Mouse (Mus musculus): ENCODE results near the gene Ttc30a1. TPM values are rescaled to one million over a fixed set of nuclear protein-coding genes. Genes with fewer than 3 reads are reported as not detected.
A peak's percentile ranks its signal among the peaks of the same experiment; 100 is the strongest.
"Not testable (repeated sequence)": the region's sequence is repeated elsewhere in the genome, so short reads cannot be mapped to it uniquely, and the experiment has no call there.

Gene Ttc30a1
- polyA plus RNA-seq, 1 experiment from 2014 or later: 9.2 TPM

DNA sequence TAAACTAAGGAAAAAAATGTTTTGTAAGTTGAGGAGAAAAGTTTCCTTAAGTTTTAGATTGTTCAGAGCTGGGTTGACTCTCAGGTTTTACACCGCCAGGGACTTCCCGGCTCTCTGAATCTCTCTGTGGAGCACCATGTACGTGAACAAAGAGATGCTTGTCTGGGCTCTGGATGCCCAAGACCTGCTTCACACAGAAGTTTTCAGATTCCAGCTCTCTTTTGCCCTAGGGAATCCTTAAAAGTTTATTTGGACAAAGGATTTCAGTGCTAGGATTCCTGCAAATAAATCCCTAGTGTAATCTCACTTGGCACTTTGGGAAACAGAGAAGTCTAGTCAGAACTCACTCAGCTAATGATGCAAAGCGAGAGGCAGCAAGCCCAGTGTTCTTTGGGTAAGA lies 7.9 kb upstream of the Ttc30a1 start:
- H3K36me3 ChIP-seq (ENCODE audit: control insufficient read depth, insufficient read depth, low read length): no peaks in the 10 kb centered on the region
- H3K4me3 ChIP-seq (ENCODE audit: low read depth, low read length): no peak overlapping the region
- WGBS: 64% methylated on average over 4 of the region's 4 CpGs
- H3K27me3 ChIP-seq (ENCODE audit: control insufficient read depth, insufficient read depth, low read length): no peaks in the 10 kb centered on the region
- H3K9me3 ChIP-seq (ENCODE audit: control insufficient read depth, low read length): no peaks in the 10 kb centered on the region
- no peak for DNase-seq (ENCODE audit: low spot score)
- H3K27ac ChIP-seq (ENCODE audit: low read depth, low read length): peak overlapping the region; percentile 66; the same call in 1 of the 2 replicates
- no peak for ATAC-seq (ENCODE audit: low FRiP score)
- H3K4me2 ChIP-seq (replicated peaks; ENCODE audit: low read depth, low read length): no peak overlapping the region
- no peak overlapping the region for H3K9ac ChIP-seq (ENCODE audit: low read depth, low read length)
- peaks cover 8% of the 10 kb centered on the region; the same call in 1 of the 2 replicates for H3K4me1 ChIP-seq (replicated peaks; ENCODE audit: control insufficient read depth, insufficient read depth, low read length)

GRCm38 (mm10) chr2:75988779-75989363 lies 7.1 kb upstream of the Ttc30a1 start:
- 33% methylated on average over 7 of the region's 7 CpGs for WGBS
- Histone ChIP-seq H3K36me3 (ENCODE audit: control insufficient read depth, insufficient read depth, low read length) (no peaks in the 10 kb centered on the region), H3K4me2 (replicated peaks; ENCODE audit: low read depth, low read length) (no peak overlapping the region), H3K9me3 (ENCODE audit: control insufficient read depth, low read length) (no peaks in the 10 kb centered on the region), H3K4me3 (ENCODE audit: low read depth, low read length) (no peak overlapping the region), H3K27me3 (ENCODE audit: control insufficient read depth, insufficient read depth, low read length) (no peaks in the 10 kb centered on the region), H3K4me1 (replicated peaks; ENCODE audit: control insufficient read depth, insufficient read depth, low read length) (peaks cover 8% of the 10 kb centered on the region; the same call in 1 of the 2 replicates), H3K9ac (ENCODE audit: low read depth, low read length) (peak overlapping the region; percentile 42; the same call in 1 of the 2 replicates), H3K27ac (ENCODE audit: low read depth, low read length) (peak overlapping the region; percentile 66)
- DNase-seq (ENCODE audit: low spot score) (no peak), ATAC-seq (ENCODE audit: low FRiP score) (0 out of 2 replicates have a peak, but pooled peaks have one; percentile 28)

DNA sequence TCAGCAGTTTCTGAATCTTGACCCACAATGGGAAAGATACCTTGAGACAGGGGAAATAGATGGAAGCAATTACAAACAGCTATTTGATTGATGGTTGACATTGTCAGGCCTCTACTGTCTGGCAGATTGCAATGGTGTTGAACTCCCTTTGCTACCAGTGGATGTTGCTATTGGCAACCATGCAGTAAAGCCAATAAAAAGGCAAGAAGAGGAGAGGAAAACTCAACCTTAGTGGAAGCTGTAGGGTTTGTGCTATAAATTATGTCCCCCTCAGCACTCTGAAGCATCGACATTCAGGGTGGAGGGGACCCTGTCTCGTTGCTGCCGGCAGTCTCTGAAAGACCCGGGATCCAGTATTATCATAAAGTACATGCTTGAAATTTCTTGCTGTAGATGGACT lies 6.6 kb upstream of the Ttc30a1 start:
- peak overlapping the region; percentile 66 for H3K27ac ChIP-seq (ENCODE audit: low read depth, low read length)
- H3K27me3 ChIP-seq (ENCODE audit: control insufficient read depth, insufficient read depth, low read length): no peaks in the 10 kb centered on the region
- H3K4me3 ChIP-seq (ENCODE audit: low read depth, low read length): no peak overlapping the region
- peaks cover 8% of the 10 kb centered on the region; the same call in 1 of the 2 replicates for H3K4me1 ChIP-seq (replicated peaks; ENCODE audit: control insufficient read depth, insufficient read depth, low read length)
- H3K9me3 ChIP-seq (ENCODE audit: control insufficient read depth, low read length): no peaks in the 10 kb centered on the region
- H3K9ac ChIP-seq (ENCODE audit: low read depth, low read length): 0 out of 2 replicates have a peak overlapping the region, but pooled peaks have one; percentile 42
- DNase-seq (ENCODE audit: low spot score) (no peak), ATAC-seq (ENCODE audit: low FRiP score) (peak; percentile 28)
- H3K36me3 ChIP-seq (ENCODE audit: control insufficient read depth, insufficient read depth, low read length): no peaks in the 10 kb centered on the region
- no peak overlapping the region for H3K4me2 ChIP-seq (replicated peaks; ENCODE audit: low read depth, low read length)
- 49% methylated on average over 4 of the region's 4 CpGs for WGBS

GRCm38 (mm10) chr2:75987739-75988138 lies 6.0 kb upstream of the Ttc30a1 start:
- no peak overlapping the region for H3K4me3 ChIP-seq (ENCODE audit: low read depth, low read length)
- no peak overlapping the region for H3K9ac ChIP-seq (ENCODE audit: low read depth, low read length)
- ATAC-seq (ENCODE audit: low FRiP score): no peak
- H3K9me3 ChIP-seq (ENCODE audit: control insufficient read depth, low read length): no peaks in the 10 kb centered on the region
- H3K4me2 ChIP-seq (replicated peaks; ENCODE audit: low read depth, low read length): no peak overlapping the region
- peaks cover 8% of the 10 kb centered on the region; the same call in 1 of the 2 replicates for H3K4me1 ChIP-seq (replicated peaks; ENCODE audit: control insufficient read depth, insufficient read depth, low read length)
- DNase-seq (ENCODE audit: low spot score): no peak
- 73% methylated on average over 9 of the region's 9 CpGs for WGBS
- H3K27me3 ChIP-seq (ENCODE audit: control insufficient read depth, insufficient read depth, low read length): no peaks in the 10 kb centered on the region
- peak overlapping the region; percentile 66; the same call in 1 of the 2 replicates for H3K27ac ChIP-seq (ENCODE audit: low read depth, low read length)
- H3K36me3 ChIP-seq (ENCODE audit: control insufficient read depth, insufficient read depth, low read length): no peaks in the 10 kb centered on the region

DNA sequence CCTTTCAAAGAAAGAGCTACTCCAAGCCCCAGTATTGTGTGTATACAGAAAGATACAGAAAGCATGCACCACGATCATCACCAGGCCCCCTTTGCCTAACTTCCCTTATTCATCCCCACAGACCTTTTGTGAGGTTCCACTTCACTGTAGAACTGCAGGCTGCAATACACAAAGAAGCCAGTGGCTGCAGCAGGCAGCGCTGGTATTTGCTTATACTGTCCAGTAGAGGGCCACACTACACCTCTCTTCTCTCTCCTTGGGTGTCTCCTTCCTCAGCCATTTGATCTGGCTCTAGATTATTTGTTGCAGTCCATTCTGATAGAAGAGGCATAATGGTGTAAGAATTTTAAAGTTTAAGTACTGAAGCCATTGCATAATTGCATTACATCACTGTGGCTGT lies 3.4 kb upstream of the Ttc30a1 start:
- no peak overlapping the region for H3K27ac ChIP-seq (ENCODE audit: low read depth, low read length)
- no peak overlapping the region for H3K4me2 ChIP-seq (replicated peaks; ENCODE audit: low read depth, low read length)
- 10% methylated on average over 2 of the region's 2 CpGs for WGBS

DNA sequence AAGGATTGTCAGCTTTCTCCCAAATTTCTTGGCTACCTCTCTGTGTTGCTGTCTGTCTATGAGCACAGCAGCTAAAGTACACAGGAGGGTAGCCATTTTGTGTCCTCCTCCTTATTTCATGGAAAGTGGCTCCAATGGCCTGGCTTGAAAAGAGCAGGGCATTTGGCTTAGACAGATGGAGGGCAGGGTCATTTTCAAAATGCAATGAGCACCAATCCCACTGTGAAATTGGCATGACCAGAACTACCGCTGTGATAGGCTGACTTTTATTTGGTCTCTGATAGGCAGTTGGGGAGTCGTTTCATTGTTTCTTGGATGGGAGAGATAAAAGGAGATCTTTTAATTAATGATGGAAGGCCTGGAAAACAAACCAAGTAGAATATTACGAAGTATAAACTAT lies 2.1 kb upstream of the Ttc30a1 start:
- Histone ChIP-seq H3K4me2 (replicated peaks; ENCODE audit: low read depth, low read length) (no peak overlapping the region), H3K27me3 (ENCODE audit: control insufficient read depth, insufficient read depth, low read length) (no peaks in the 10 kb centered on the region; the same call in 1 of the 2 replicates), H3K4me3 (ENCODE audit: low read depth, low read length) (no peak overlapping the region), H3K27ac (ENCODE audit: low read depth, low read length) (peak overlapping the region; percentile 42; the same call in 1 of the 2 replicates), H3K36me3 (ENCODE audit: control insufficient read depth, insufficient read depth, low read length) (no peaks in the 10 kb centered on the region), H3K9ac (ENCODE audit: low read depth, low read length) (no peak overlapping the region), H3K4me1 (replicated peaks; ENCODE audit: control insufficient read depth, insufficient read depth, low read length) (peaks cover 4% of the 10 kb centered on the region; the same call in 1 of the 2 replicates), H3K9me3 (ENCODE audit: control insufficient read depth, low read length) (no peaks in the 10 kb centered on the region)
- ATAC-seq (ENCODE audit: low FRiP score) (no peak), DNase-seq (ENCODE audit: low spot score) (no peak)
- 63% methylated on average over 3 of the region's 3 CpGs for WGBS

More for the DNA sequence above, 3.4 kb upstream of the Ttc30a1 start:
- H3K4me1 ChIP-seq (replicated peaks; ENCODE audit: control insufficient read depth, insufficient read depth, low read length): peaks cover 4% of the 10 kb centered on the region; the same call in 1 of the 2 replicates
- peak; percentile 65 for ATAC-seq (ENCODE audit: low FRiP score)
- DNase-seq (ENCODE audit: low spot score): peak; percentile 81
- H3K36me3 ChIP-seq (ENCODE audit: control insufficient read depth, insufficient read depth, low read length): no peaks in the 10 kb centered on the region
- H3K4me3 ChIP-seq (ENCODE audit: low read depth, low read length): no peak overlapping the region
- no peaks in the 10 kb centered on the region for H3K27me3 ChIP-seq (ENCODE audit: control insufficient read depth, insufficient read depth, low read length)
- no peak overlapping the region for H3K9ac ChIP-seq (ENCODE audit: low read depth, low read length)
- no peaks in the 10 kb centered on the region for H3K9me3 ChIP-seq (ENCODE audit: control insufficient read depth, low read length)

DNA sequence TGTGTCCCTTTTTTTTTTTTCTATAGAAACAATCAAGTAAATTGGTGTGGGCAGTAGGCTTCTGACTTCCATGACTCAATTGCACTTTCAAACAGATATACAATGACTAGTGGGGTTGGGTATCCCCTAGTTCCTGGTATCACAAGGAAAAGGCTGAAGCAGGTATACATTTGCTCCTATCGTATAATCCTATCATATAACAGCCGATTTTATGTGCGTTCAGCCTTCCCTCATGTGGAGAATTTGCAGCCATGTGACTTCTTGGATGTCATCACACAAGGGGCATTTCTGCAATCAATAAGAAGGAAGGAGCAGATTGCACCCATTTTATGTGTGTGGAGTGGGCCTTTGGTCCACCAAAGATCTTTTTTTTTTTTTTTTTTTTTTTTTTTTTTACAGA lies 1.3 kb upstream of the Ttc30a1 start:
- H3K4me2 ChIP-seq (replicated peaks; ENCODE audit: low read depth, low read length): no peak overlapping the region
- no peaks in the 10 kb centered on the region for H3K36me3 ChIP-seq (ENCODE audit: control insufficient read depth, insufficient read depth, low read length)
- no peak overlapping the region for H3K4me3 ChIP-seq (ENCODE audit: low read depth, low read length)
- H3K27ac ChIP-seq (ENCODE audit: low read depth, low read length): no peak overlapping the region
- DNase-seq (ENCODE audit: low spot score): no peak
- no peak overlapping the region for H3K9ac ChIP-seq (ENCODE audit: low read depth, low read length)
- 95% methylated on average over 3 of the region's 3 CpGs for WGBS
- no peaks in the 10 kb centered on the region for H3K9me3 ChIP-seq (ENCODE audit: control insufficient read depth, low read length)
- H3K27me3 ChIP-seq (ENCODE audit: control insufficient read depth, insufficient read depth, low read length): no peaks in the 10 kb centered on the region; the same call in 1 of the 2 replicates
- peaks cover 4% of the 10 kb centered on the region; the same call in 1 of the 2 replicates for H3K4me1 ChIP-seq (replicated peaks; ENCODE audit: control insufficient read depth, insufficient read depth, low read length)
- no peak for ATAC-seq (ENCODE audit: low FRiP score)

DNA sequence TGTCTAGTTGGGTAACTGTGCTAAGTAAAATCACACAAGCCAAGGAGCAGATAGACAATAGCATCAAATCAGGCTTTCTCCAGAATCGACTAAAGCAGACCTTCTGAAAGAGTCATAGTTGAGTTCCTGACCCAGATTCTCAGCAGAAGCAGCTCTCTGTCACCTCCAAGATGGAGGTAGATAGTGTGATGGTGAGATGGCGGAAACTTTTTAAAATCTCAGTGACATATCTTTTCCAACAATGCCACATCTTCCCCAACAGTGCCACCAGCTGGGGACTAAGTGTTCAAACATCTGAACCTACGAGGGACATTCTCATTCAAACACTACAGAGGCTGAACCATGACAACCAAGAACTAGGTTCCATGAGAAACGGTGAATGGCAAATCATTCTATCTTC lies 859 bp upstream of the Ttc30a1 start:
- 93% methylated on average over 4 of the region's 4 CpGs for WGBS
- Histone ChIP-seq H3K9me3 (ENCODE audit: control insufficient read depth, low read length) (no peaks in the 10 kb centered on the region), H3K9ac (ENCODE audit: low read depth, low read length) (no peak overlapping the region), H3K4me1 (replicated peaks; ENCODE audit: control insufficient read depth, insufficient read depth, low read length) (peaks cover 4% of the 10 kb centered on the region; the same call in 1 of the 2 replicates), H3K4me2 (replicated peaks; ENCODE audit: low read depth, low read length) (no peak overlapping the region), H3K27me3 (ENCODE audit: control insufficient read depth, insufficient read depth, low read length) (no peaks in the 10 kb centered on the region; the same call in 1 of the 2 replicates), H3K36me3 (ENCODE audit: control insufficient read depth, insufficient read depth, low read length) (no peaks in the 10 kb centered on the region), H3K27ac (ENCODE audit: low read depth, low read length) (no peak overlapping the region), H3K4me3 (ENCODE audit: low read depth, low read length) (no peak overlapping the region)
- DNase-seq (ENCODE audit: low spot score) (no peak), ATAC-seq (ENCODE audit: low FRiP score) (no peak)

DNA sequence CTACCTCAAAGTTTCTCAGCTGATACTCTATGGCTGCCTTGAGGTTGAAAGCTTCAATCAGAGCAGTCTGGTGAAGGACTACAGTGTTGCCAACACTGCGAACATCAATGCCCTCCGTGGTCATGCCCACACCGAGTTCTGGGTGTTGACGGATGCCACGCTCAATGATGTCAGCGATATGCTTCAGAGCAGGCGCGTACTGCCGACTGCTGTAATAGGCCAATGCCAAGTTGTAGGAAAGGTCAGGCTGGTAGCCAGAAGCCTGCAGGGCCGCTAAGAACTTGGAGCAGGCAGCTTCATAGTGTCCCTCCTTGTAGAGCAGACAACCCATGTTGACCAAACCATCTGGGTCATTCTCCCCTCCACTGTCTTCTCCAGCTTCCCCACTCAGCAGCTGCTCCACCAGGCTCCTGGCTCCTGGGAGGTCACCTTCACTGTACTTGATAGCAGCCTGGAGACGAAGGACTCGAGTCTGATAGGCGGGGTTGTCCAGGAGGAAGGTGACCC lies 781 bp downstream of the Ttc30a1 start:
- not testable (repeated sequence) for ATAC-seq (ENCODE audit: low FRiP score); H3K4me1 ChIP-seq (replicated peaks; ENCODE audit: control insufficient read depth, insufficient read depth, low read length); DNase-seq (ENCODE audit: low spot score); H3K27me3 ChIP-seq (ENCODE audit: control insufficient read depth, insufficient read depth, low read length); H3K36me3 ChIP-seq (ENCODE audit: control insufficient read depth, insufficient read depth, low read length); H3K9me3 ChIP-seq (ENCODE audit: control insufficient read depth, low read length); H3K9ac ChIP-seq (ENCODE audit: low read depth, low read length); H3K27ac ChIP-seq (ENCODE audit: low read depth, low read length)
- H3K4me3 ChIP-seq (ENCODE audit: low read depth, low read length): peak overlapping the region; percentile 29; the same call in 1 of the 2 replicates
- 97% methylated on average over 13 of the region's 13 CpGs for WGBS
- peak overlapping the region; percentile 48 for H3K4me2 ChIP-seq (replicated peaks; ENCODE audit: low read depth, low read length)
